Mouse (Mus musculus) induced T-regulatory cell, adult 2 months (primary cell): Measurements from ENCODE around the gene Mtmr6.

ENCODE experiments used
- DNase-seq: peaks from one replicate; pipeline ENCODE4 v3.0.0-alpha.2; 2012; ENCODE audit warnings: low read depth

The Mtmr6 gene

GRCm38 (mm10) chr14:60264990-60265876 is at the start of gene Mtmr6:
Gene Mtmr6 (plus strand): TSS chr14:60265228.
- peak; percentile 99 for DNase-seq

- no peak for DNase-seq
Observed at GRCm38 (mm10) chr14:60216125-60216524, 48.9 kb upstream of the Mtmr6 start.

GRCm38 (mm10) chr14:60217616-60218015 is 47.4 kb upstream of the Mtmr6 start:
- no peak for DNase-seq

GRCm38 (mm10) chr14:60219886-60220285 is 45.1 kb upstream of the Mtmr6 start:
- DNase-seq: no peak

GRCm38 (mm10) chr14:60238551-60238950 is 26.5 kb upstream of the Mtmr6 start:
- no peak for DNase-seq

GRCm38 (mm10) chr14:60250366-60250765 is 14.7 kb upstream of the Mtmr6 start:
- DNase-seq: peak; percentile 54

- no peak for DNase-seq
Observed at GRCm38 (mm10) chr14:60250879-60251278, 14.1 kb upstream of the Mtmr6 start.

GRCm38 (mm10) chr14:60251281-60252003 is 13.6 kb upstream of the Mtmr6 start, which contains the start of the genes Nupl1 and Gm49336:
Gene Nupl1 (minus strand): TSS chr14:60251431.
Gene Gm49336 (minus strand): TSS chr14:60251507.
- peak; percentile 100 for DNase-seq

GRCm38 (mm10) chr14:60252004-60253000 is 12.7 kb upstream of the Mtmr6 start:
- DNase-seq: peak; percentile 42

GRCm38 (mm10) chr14:60253466-60253865 is 11.6 kb upstream of the Mtmr6 start:
- DNase-seq: no peak

- DNase-seq: no peak
Observed at GRCm38 (mm10) chr14:60254774-60255173, 10.3 kb upstream of the Mtmr6 start.

- DNase-seq: no peak
Observed at GRCm38 (mm10) chr14:60256356-60256755, 8.7 kb upstream of the Mtmr6 start.

- no peak for DNase-seq
Observed at GRCm38 (mm10) chr14:60257101-60257500, 7.9 kb upstream of the Mtmr6 start.

GRCm38 (mm10) chr14:60257851-60258250 is 7.2 kb upstream of the Mtmr6 start:
- no peak for DNase-seq

GRCm38 (mm10) chr14:60262316-60262715 is 2.7 kb upstream of the Mtmr6 start:
- no peak for DNase-seq

- peak; percentile 77 for DNase-seq
Observed at GRCm38 (mm10) chr14:60269333-60269732, 4.3 kb downstream of the Mtmr6 start.

GRCm38 (mm10) chr14:60273346-60273745 is 8.3 kb downstream of the Mtmr6 start:
- DNase-seq: no peak

- DNase-seq: no peak
Observed at GRCm38 (mm10) chr14:60275301-60276276, 10.6 kb downstream of the Mtmr6 start.

GRCm38 (mm10) chr14:60286194-60286863 is 21.3 kb downstream of the Mtmr6 start:
- DNase-seq: no peak

GRCm38 (mm10) chr14:60290363-60290762 is 25.3 kb downstream of the Mtmr6 start:
- no peak for DNase-seq
